Mouse (Mus musculus): Measurements from ENCODE around the gene Serpinb1a.

GRCm38 (mm10) chr13:32795166-32795565 lies 55.8 kb downstream of the Serpinb1a start:
- TF ChIP-seq CTCF (IDR thresholded peaks at IDR 0.05; ENCODE audit: low read depth): no peak
- TF ChIP-seq EP300 (IDR thresholded peaks at IDR 0.05; ENCODE audit: low read depth): no peak

All from heart, postnatal 0 days (tissue).